Mouse (Mus musculus): ENCODE measurements around the gene Isoc2a.

DNA sequence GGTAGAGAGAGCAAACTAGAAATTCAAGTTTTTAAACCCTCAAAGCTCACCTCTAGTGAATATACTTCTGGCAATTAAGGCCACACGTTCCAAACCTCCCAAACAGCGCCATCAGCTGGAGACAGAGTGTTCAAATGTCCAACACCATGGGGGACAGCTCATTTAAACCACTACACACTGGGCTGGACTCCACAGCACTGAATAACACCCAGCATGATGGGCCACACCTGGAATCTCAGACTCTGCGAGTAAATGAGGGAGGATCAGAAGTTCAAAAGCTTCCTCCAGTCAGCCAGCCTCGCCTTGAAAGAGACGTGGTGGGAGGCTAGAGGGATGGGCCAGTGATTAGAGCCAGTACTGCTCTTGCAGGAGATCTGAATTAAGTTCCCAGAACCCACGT, 6.8 kb upstream of the Isoc2a start, which contains the start of gene Isoc2b:
- TF ChIP-seq GATA1 (IDR thresholded peaks at IDR 0.05; ENCODE audit: low read length) (no peak), TAL1 (IDR thresholded peaks at IDR 0.05; ENCODE audit: low read length) (no peak)
